Comparison of ENCODE assay signal across 8 mouse cellular contexts in the genomic region with DNA sequence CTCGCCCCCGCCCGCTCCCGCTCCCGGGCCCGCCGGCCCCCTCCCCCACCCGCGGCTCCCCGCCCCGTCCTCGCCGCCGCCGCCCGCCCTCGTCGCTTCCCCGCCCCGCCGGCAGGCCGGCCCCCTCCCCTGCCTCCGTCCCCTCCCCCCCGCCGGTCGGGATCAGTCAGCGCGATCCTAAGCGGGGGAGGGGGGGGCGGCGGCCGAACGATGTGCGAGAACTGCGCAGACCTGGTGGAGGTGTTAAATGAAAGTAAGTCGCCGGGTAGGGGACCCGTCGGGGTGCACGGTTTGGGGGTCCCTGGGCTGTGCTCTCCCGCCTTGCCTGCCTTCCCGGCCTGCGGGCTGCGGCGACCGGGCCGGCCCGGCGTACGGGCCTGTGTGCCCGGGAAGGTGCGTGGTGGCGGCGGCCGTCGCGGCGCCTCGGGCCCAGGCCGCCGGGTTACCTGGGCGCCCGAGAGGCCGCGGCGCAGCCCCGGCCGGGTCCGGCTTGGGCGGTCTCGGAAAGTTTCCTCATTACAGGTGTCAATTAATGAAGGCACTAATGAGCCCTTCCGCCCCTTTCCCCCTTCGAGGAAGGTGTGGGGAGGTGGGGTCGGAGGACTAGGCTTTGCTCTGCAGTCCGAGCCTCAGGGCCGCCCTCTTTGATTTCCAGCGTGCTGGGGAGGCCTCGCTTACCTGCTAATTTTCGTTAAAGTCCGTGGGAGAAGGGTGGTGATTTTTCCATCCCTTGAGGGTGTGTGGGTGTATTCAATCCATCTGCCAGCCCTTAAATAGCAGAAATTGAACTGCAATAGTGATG. TPM values are rescaled to one million over a fixed set of nuclear protein-coding genes. Genes with fewer than 3 reads are reported as not detected.
DNase-seq lines count a peak whose midpoint lies in the region; ATAC-seq and TF ChIP-seq lines count a peak whose summit lies in the region.

A gene (plus strand): TSS at position 132 of the 802 bp plus-strand sequence.

- peak; percentile 52 for ATAC-seq in forebrain, embryonic 16.5 days
- peak; percentile 0 for ATAC-seq in lung, embryonic 16.5 days (ENCODE audit: low read depth)

- no peaks in the 10 kb centered on the region for H3K36me3 ChIP-seq in ES-E14 (ENCODE audit: control insufficient read depth, insufficient read depth, low read length, poor library complexity, severe bottlenecking)
- no peaks in the 10 kb centered on the region for H3K36me3 ChIP-seq in forebrain, embryonic 16.5 days (ENCODE audit: control insufficient read depth, insufficient read depth)
- H3K36me3 ChIP-seq in lung, embryonic 16.5 days (ENCODE audit: control insufficient read depth, insufficient read depth, low read length): no peaks in the 10 kb centered on the region

- peak within 1 kb of the TSS; percentile 89 to 96 for H3K4me3 ChIP-seq in ES-E14 (ENCODE audit: insufficient read depth in 1 of 2, low read depth in 1 of 2, low read length in 2 of 2, poor library complexity in 1 of 2, severe bottlenecking in 1 of 2)
- H3K4me3 ChIP-seq in forebrain, embryonic 16.5 days (replicated peaks; ENCODE audit: low read length): peak within 1 kb of the TSS; percentile 94
- H3K4me3 ChIP-seq in layer of hippocampus, adult 2 months: peak within 1 kb of the TSS; percentile 66
- H3K4me3 ChIP-seq in lung, embryonic 16.5 days (ENCODE audit: low read length): peak within 1 kb of the TSS; percentile 91

- peak within 1 kb of the TSS; percentile 99 for H3K27ac ChIP-seq in ES-E14 (ENCODE audit: insufficient read depth, low read depth, low read length, poor library complexity, severe bottlenecking)
- H3K27ac ChIP-seq in forebrain, embryonic 16.5 days (ENCODE audit: low read length): peak within 1 kb of the TSS; percentile 98
- peak within 1 kb of the TSS; percentile 98 for H3K27ac ChIP-seq in layer of hippocampus, adult 2 months
- H3K27ac ChIP-seq in lung, embryonic 16.5 days (ENCODE audit: low read length): peak within 1 kb of the TSS; percentile 97

- under 1% methylated on average over 50 of the region's 80 CpGs for WGBS in forebrain, embryonic 16.5 days
- WGBS in lung, embryonic 16.5 days: under 1% methylated on average over 44 of the region's 80 CpGs

- peak; percentile 38 for DNase-seq in ES-E14 (ENCODE audit: low read depth, low spot score)
- peak; percentile 42 for DNase-seq in c-Kit-positive CD71-positive TER-119-positive erythroid progenitor cells, embryonic 14.5 days (ENCODE audit: low spot score)
- peak; percentile 33 for DNase-seq in heart, postnatal 25 days (ENCODE audit: low spot score)
- peak; percentile 15 to 55 for DNase-seq in layer of hippocampus, adult 2 months (ENCODE audit: low spot score in 2 of 2)
- DNase-seq in ovary, postnatal 10 days (ENCODE audit: low spot score): peak; percentile 52
- DNase-seq in thymus, postnatal 10 days (ENCODE audit: low spot score in 2 of 2): peak; percentile 60 to 68

- in situ Hi-C loops in ES-E14 (cut with MboI; ENCODE audit: low sequenced_read_pairs in 2 of 2, unreplicated experiment in 2 of 2): no loop called here

- no peaks in the 10 kb centered on the region for H3K27me3 ChIP-seq in forebrain, embryonic 16.5 days (replicated peaks; ENCODE audit: control insufficient read depth, insufficient read depth, low read length)
- H3K27me3 ChIP-seq in lung, embryonic 16.5 days (ENCODE audit: control insufficient read depth, insufficient read depth, low read depth, low read length): no peaks in the 10 kb centered on the region

- peak within 1 kb of the TSS; percentile 100 for H3K9ac ChIP-seq in ES-E14 (ENCODE audit: insufficient read depth, low read depth, low read length, poor library complexity, severe bottlenecking)
- H3K9ac ChIP-seq in forebrain, embryonic 16.5 days (replicated peaks; ENCODE audit: low read depth, low read length): peak within 1 kb of the TSS; percentile 91
- H3K9ac ChIP-seq in lung, embryonic 16.5 days (ENCODE audit: low read length): peak within 1 kb of the TSS; percentile 96

- H3K9me3 ChIP-seq in ES-E14 (ENCODE audit: control insufficient read depth, insufficient read depth, low read depth, low read length): no peaks in the 10 kb centered on the region
- H3K9me3 ChIP-seq in forebrain, embryonic 16.5 days (ENCODE audit: control insufficient read depth, low read length): no peaks in the 10 kb centered on the region
- no peaks in the 10 kb centered on the region for H3K9me3 ChIP-seq in lung, embryonic 16.5 days (ENCODE audit: control insufficient read depth, low read length)

- peaks cover 4% of the 10 kb centered on the region in 2 experiments; a peak in 3 of 4 replicates for H3K4me1 ChIP-seq in ES-E14 (ENCODE audit: control insufficient read depth in 2 of 2, insufficient read depth in 2 of 2, low read length in 2 of 2, poor library complexity in 1 of 2)
- H3K4me1 ChIP-seq in forebrain, embryonic 16.5 days (replicated peaks; ENCODE audit: control insufficient read depth, insufficient read depth, low read length): peaks cover 12% of the 10 kb centered on the region
- peaks cover 15% of the 10 kb centered on the region for H3K4me1 ChIP-seq in lung, embryonic 16.5 days (replicated peaks; ENCODE audit: control insufficient read depth, insufficient read depth, low read length)

- H3K4me2 ChIP-seq in forebrain, embryonic 16.5 days (ENCODE audit: low read length): peak within 1 kb of the TSS; percentile 74
- H3K4me2 ChIP-seq in lung, embryonic 16.5 days (ENCODE audit: low read depth, low read length): peak within 1 kb of the TSS; percentile 80

- no peak for TF ChIP-seq CTCF in layer of hippocampus, adult 2 months (conservative IDR thresholded peaks at IDR 0.05)

- intact Hi-C loops in heart, postnatal 25 days (cut with DNase I): loop anchor here (2.0 kb wide), 1 partner anchor 50 kb away; a partner anchor contains a TSS

TF ChIP-seq in ES-E14, 5 proteins besides CTCF, POLR2A, EP300 and RAD21:
- no peak for TF ChIP-seq ZC3H11A (IDR thresholded peaks at IDR 0.05; ENCODE audit: borderline replicate concordance, low read depth, low read length)
- no peak for TF ChIP-seq ZNF384 (IDR thresholded peaks at IDR 0.05; ENCODE audit: low read depth, low read length)
- no peak for TF ChIP-seq HCFC1 (IDR thresholded peaks at IDR 0.05; ENCODE audit: borderline replicate concordance, insufficient read depth, low read length)

RNA-seq across cellular contexts. Expression of the gene that starts here (rescaled TPM):
- 61.2 and 70.0 TPM in 2 replicates for total RNA-seq in ES-E14 (2012; rRNA removed)
- polyA plus RNA-seq in forebrain, embryonic 16.5 days (2015; fragmentation: Nextera tagmentation; extraction: Ambion mirVana): 34.1 and 35.6 TPM in 2 replicates
- total RNA-seq in heart, postnatal 25 days (2021): 10 to 100 TPM; 33.1 to 36.4 TPM
- total RNA-seq in layer of hippocampus, adult 2 months (2021): 10 to 100 TPM; 88.0 to 92.1 TPM
- 21.3 and 23.4 TPM in 2 replicates for polyA plus RNA-seq in lung, embryonic 16.5 days (2015; fragmentation: Nextera tagmentation; extraction: Ambion mirVana)

Comparison
In these comparisons a context has a peak if more than half of its experiments do, and no peak if none do; other contexts are left out.
1. Peak in every context shown above with its lines: DNase-seq, ATAC-seq, H3K4me3 ChIP-seq and H3K27ac ChIP-seq.